Mouse (Mus musculus): ENCODE results near the gene Marcksl1. TPM values are rescaled to one million over a fixed set of nuclear protein-coding genes. Genes with fewer than 3 reads are reported as not detected.

Marcksl1 gene
- polyA plus RNA-seq, 1 experiment = 18.6 TPM

DNA sequence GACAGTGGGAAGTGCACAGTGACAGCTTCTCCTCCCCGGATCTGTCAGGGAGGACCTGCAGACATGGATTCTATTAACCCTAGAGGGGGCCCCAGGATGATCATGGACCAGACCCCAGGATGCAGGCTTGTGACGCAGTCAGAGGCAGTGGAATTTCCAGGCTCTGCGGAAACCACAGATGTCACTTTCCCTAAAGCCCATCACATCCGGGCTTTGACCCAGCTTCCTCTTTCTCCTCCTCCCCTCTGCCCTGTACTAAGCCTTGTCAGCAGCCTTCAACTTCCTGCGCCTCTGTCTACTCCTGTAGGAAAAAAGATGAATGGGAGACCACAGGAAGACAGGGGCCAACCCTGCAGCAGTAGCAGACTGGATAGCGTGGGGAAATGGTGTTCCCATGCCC, 16.8 kb upstream of the Marcksl1 start:
- no peak for DNase-seq
- 22% methylated on average over 6 of the region's 6 CpGs for WGBS
- peak overlapping the region; percentile 16 for H3K4me3 ChIP-seq (replicated peaks; ENCODE audit: extremely low read depth, low read depth, low read length)
- H3K4me1 ChIP-seq (ENCODE audit: control insufficient read depth, insufficient read depth, low read length) = peaks cover 3% of the 10 kb centered on the region; the same call in 1 of the 2 replicates
- TF ChIP-seq CTCF (IDR thresholded peaks at IDR 0.05; ENCODE audit: insufficient read depth, low read length) (no peak), POLR2A (IDR thresholded peaks at IDR 0.05; ENCODE audit: borderline replicate concordance, extremely low read depth, low read depth, low read length) (no peak)

DNA sequence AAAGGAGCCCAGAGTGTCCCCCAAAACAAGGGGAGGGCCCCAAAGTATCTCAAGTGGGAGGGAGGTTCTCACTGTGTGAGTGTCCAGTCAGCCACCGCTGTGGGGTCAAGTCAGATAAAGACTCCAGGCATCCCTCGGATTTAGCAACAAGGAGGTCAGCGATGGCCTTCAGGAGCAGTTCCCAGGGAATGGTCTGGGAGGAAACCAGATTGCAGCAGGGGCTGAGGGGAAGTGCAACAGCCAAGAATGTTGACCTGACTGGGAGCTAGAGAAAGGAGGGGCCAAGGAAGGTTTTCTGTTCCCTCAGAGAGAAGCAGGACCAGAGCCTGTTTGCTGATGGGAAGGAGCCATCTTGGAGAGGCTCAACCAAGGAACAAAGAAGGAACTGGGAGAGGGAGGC, 14.4 kb upstream of the Marcksl1 start:
- WGBS = 63% methylated on average over 3 of the region's 3 CpGs
- DNase-seq = no peak
- Histone ChIP-seq H3K4me1 (ENCODE audit: control insufficient read depth, insufficient read depth, low read length) (peaks cover 3% of the 10 kb centered on the region; the same call in 1 of the 2 replicates), H3K4me3 (replicated peaks; ENCODE audit: extremely low read depth, low read depth, low read length) (no peak overlapping the region)
- TF ChIP-seq POLR2A (IDR thresholded peaks at IDR 0.05; ENCODE audit: borderline replicate concordance, extremely low read depth, low read depth, low read length) (no peak), CTCF (IDR thresholded peaks at IDR 0.05; ENCODE audit: insufficient read depth, low read length) (no peak)

DNA sequence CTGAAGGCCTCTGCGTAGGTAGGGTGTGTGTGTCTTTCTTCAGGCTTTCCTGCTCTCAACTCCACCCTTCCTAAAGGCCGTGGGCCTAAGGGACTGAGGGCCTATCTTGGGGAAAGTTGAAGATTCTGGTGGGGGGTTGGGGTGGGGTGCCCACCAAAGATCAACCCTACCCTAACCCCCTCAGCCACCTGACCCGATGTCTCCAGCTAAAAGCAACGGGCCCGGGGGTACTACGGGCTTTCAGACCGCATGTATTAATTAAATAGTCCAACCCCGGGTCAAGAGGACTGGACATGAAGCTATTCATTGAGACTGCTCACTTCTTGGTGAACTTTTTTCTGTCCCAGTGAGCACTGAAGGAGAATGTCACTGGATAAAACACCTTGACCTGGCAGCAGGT, 13.4 kb upstream of the Marcksl1 start:
- WGBS = 66% methylated on average over 8 of the region's 8 CpGs
- TF ChIP-seq CTCF (IDR thresholded peaks at IDR 0.05; ENCODE audit: insufficient read depth, low read length) = no peak
- no peak for TF ChIP-seq POLR2A (IDR thresholded peaks at IDR 0.05; ENCODE audit: borderline replicate concordance, extremely low read depth, low read depth, low read length)
- DNase-seq = no peak
- H3K4me1 ChIP-seq (ENCODE audit: control insufficient read depth, insufficient read depth, low read length) = peaks cover 3% of the 10 kb centered on the region; the same call in 1 of the 2 replicates
- H3K4me3 ChIP-seq (replicated peaks; ENCODE audit: extremely low read depth, low read depth, low read length) = peak overlapping the region; percentile 79

GRCm38 (mm10) chr4:129500607-129501566, 12.5 kb upstream of the Marcksl1 start:
- 1% methylated on average over 42 of the region's 49 CpGs for WGBS
- TF ChIP-seq CTCF (IDR thresholded peaks at IDR 0.05; ENCODE audit: insufficient read depth, low read length) = no peak
- peak; percentile 87; the same call in 1 of the 2 replicates for TF ChIP-seq POLR2A (IDR thresholded peaks at IDR 0.05; ENCODE audit: borderline replicate concordance, extremely low read depth, low read depth, low read length)
- peaks cover 3% of the 10 kb centered on the region; the same call in 1 of the 2 replicates for H3K4me1 ChIP-seq (ENCODE audit: control insufficient read depth, insufficient read depth, low read length)
- H3K4me3 ChIP-seq (replicated peaks; ENCODE audit: extremely low read depth, low read depth, low read length) = peak overlapping the region; percentile 91
- DNase-seq = peak; percentile 92

GRCm38 (mm10) chr4:129502327-129502888, 11.0 kb upstream of the Marcksl1 start:
- H3K4me3 ChIP-seq (replicated peaks; ENCODE audit: extremely low read depth, low read depth, low read length) = no peak overlapping the region

GRCm38 (mm10) chr4:129502901-129503444, 10.4 kb upstream of the Marcksl1 start:
- WGBS = 44% methylated on average over 11 of the region's 11 CpGs
- DNase-seq = no peak
- no peak overlapping the region for H3K4me3 ChIP-seq (replicated peaks; ENCODE audit: extremely low read depth, low read depth, low read length)

More at GRCm38 (mm10) chr4:129502327-129502888, 11.0 kb upstream of the Marcksl1 start:
- TF ChIP-seq CTCF (IDR thresholded peaks at IDR 0.05; ENCODE audit: insufficient read depth, low read length) = no peak
- TF ChIP-seq POLR2A (IDR thresholded peaks at IDR 0.05; ENCODE audit: borderline replicate concordance, extremely low read depth, low read depth, low read length) = no peak
- DNase-seq = no peak
- 40% methylated on average over 9 of the region's 9 CpGs for WGBS
- H3K4me1 ChIP-seq (ENCODE audit: control insufficient read depth, insufficient read depth, low read length) = no peaks in the 10 kb centered on the region

GRCm38 (mm10) chr4:129505511-129505910, 7.9 kb upstream of the Marcksl1 start:
- WGBS = 95% methylated on average over 3 of the region's 3 CpGs
- TF ChIP-seq CTCF (IDR thresholded peaks at IDR 0.05; ENCODE audit: insufficient read depth, low read length) (no peak), POLR2A (IDR thresholded peaks at IDR 0.05; ENCODE audit: borderline replicate concordance, extremely low read depth, low read depth, low read length) (no peak)
- Histone ChIP-seq H3K4me3 (replicated peaks; ENCODE audit: extremely low read depth, low read depth, low read length) (no peak overlapping the region), H3K4me1 (ENCODE audit: control insufficient read depth, insufficient read depth, low read length) (peaks cover 5% of the 10 kb centered on the region)
- no peak for DNase-seq

More at GRCm38 (mm10) chr4:129502901-129503444, 10.4 kb upstream of the Marcksl1 start:
- no peak for TF ChIP-seq CTCF (IDR thresholded peaks at IDR 0.05; ENCODE audit: insufficient read depth, low read length)
- no peak for TF ChIP-seq POLR2A (IDR thresholded peaks at IDR 0.05; ENCODE audit: borderline replicate concordance, extremely low read depth, low read depth, low read length)
- peaks cover 2% of the 10 kb centered on the region; the same call in 1 of the 2 replicates for H3K4me1 ChIP-seq (ENCODE audit: control insufficient read depth, insufficient read depth, low read length)

DNA sequence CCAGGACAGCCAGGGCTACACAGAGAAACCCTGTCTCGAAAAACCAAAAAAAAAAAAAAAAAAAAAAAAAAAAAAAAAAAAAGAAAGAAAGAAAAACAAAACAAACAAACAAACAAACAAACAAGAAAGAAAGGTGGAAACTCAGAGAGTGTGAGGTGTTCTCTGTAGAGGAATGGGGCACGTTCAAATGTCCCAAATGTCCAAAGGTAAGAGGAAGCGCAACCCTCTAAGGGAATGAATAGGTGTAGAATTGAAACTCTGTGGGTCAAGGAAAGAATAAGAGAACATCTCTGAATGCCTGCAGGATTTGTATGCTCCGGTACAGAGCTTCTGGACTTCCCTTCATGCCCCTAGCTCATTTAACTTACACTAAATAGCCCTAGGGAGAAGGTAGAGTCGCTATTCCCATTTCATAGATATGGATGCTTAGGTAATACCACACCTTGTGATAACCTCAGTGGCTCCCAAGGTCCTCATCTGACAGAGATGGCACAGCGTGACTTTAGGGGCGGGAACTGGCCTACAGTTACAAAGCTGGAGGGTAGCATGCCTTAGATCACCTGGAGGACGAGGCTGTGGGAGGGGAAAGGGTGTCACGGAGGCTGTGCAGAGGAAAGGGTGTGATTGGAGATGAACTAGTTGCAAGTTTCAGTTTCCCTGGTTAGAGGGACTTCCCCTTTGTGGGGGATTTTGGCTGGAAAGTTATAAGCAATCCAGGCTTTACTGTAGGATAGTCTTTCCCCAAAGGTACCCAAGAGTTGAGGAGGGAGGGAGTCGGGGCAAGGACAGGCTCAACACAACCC, 5.7 kb upstream of the Marcksl1 start:
- 56% methylated on average over 9 of the region's 10 CpGs for WGBS
- TF ChIP-seq POLR2A (IDR thresholded peaks at IDR 0.05; ENCODE audit: borderline replicate concordance, extremely low read depth, low read depth, low read length) = no peak
- no peak for TF ChIP-seq CTCF (IDR thresholded peaks at IDR 0.05; ENCODE audit: insufficient read depth, low read length)
- Histone ChIP-seq H3K4me3 (replicated peaks; ENCODE audit: extremely low read depth, low read depth, low read length) (no peak overlapping the region), H3K4me1 (ENCODE audit: control insufficient read depth, insufficient read depth, low read length) (peaks cover 5% of the 10 kb centered on the region)
- DNase-seq = no peak

- Histone ChIP-seq H3K4me3 (replicated peaks; ENCODE audit: extremely low read depth, low read depth, low read length) (no peak overlapping the region), H3K4me1 (ENCODE audit: control insufficient read depth, insufficient read depth, low read length) (peaks cover 5% of the 10 kb centered on the region)
- 46% methylated on average over 3 of the region's 3 CpGs for WGBS
- TF ChIP-seq POLR2A (IDR thresholded peaks at IDR 0.05; ENCODE audit: borderline replicate concordance, extremely low read depth, low read depth, low read length) (no peak), CTCF (IDR thresholded peaks at IDR 0.05; ENCODE audit: insufficient read depth, low read length) (no peak)
- no peak for DNase-seq
Measured at GRCm38 (mm10) chr4:129508237-129508515, 5.2 kb upstream of the Marcksl1 start.

All from lung, adult 2 months (tissue).